Mouse (Mus musculus) spleen, adult 2 months (tissue): Measurements from ENCODE around the gene Ndel1. TPM values are rescaled to one million over a fixed set of nuclear protein-coding genes. Genes with fewer than 3 reads are reported as not detected.

Experiments used
- DNase-seq, 2 experiments: peaks; one replicate each; pipeline versions ENCODE4 v3.0.0 to v3.0.0-alpha.2; 2012 to 2021; ENCODE audit warnings: low spot score in 2 of 2, low read depth in 1 of 2
- H3K27ac ChIP-seq: fragments of 200-500 bp; 2 replicates; pipeline ENCODE4 v1.5.1; 2012; ENCODE audit warnings: low read length, inconsistent platforms; ENCODE audit not compliant: insufficient read depth
- H3K27me3 ChIP-seq: fragments of 200-500 bp; 2 replicates; pipeline ENCODE4 v1.6.1; 2012; ENCODE audit warnings: mild to moderate bottlenecking, moderate library complexity, low read length, inconsistent platforms; ENCODE audit not compliant: control insufficient read depth, insufficient read depth
- H3K36me3 ChIP-seq: fragments of 200-500 bp; 2 replicates; pipeline ENCODE4 v1.6.1; 2012; ENCODE audit warnings: mild to moderate bottlenecking, low read length, inconsistent platforms; ENCODE audit not compliant: control insufficient read depth, insufficient read depth
- H3K4me1 ChIP-seq: fragments of 200-500 bp; 2 replicates; pipeline ENCODE4 v1.6.1; 2011; ENCODE audit warnings: inconsistent platforms; ENCODE audit not compliant: control insufficient read depth, insufficient read depth, insufficient read length
- H3K4me3 ChIP-seq: fragments of 200-500 bp; 2 replicates; pipeline ENCODE4 v1.5.1; 2011; ENCODE audit warnings: mild to moderate bottlenecking, inconsistent platforms; ENCODE audit not compliant: insufficient read depth, insufficient read length; ENCODE audit errors: extremely low read depth
- CTCF ChIP-seq: fragments of 200-500 bp; IDR thresholded peaks from 2 replicates; pipeline ENCODE4 v1.5.1; 2011; ENCODE audit warnings: mild to moderate bottlenecking, inconsistent platforms; ENCODE audit not compliant: insufficient read depth, insufficient read length, insufficient replicate concordance; ENCODE audit errors: extremely low read depth
- POLR2A ChIP-seq: fragments of 200-500 bp; IDR thresholded peaks from 2 replicates; pipeline ENCODE4 v1.6.1; 2011; ENCODE audit warnings: low read depth, low read length, inconsistent platforms
- WGBS: fragments of 180-500 bp; shearing (Covaris S2); methylation state at CpG from one replicate; pipeline ENCODE4 v1.1.7; 2018; 5-methylcytosine and 5-hydroxymethylcytosine counted together
- polyA plus RNA-seq: library from polyadenylated mRNA; depleted of rRNA; stranded (reverse); fragments of >200 nt; gene quantifications from 2 replicates; pipeline ENCODE4 v1.2.3, GENCODE M21; 2012

The Ndel1 gene
- polyA plus RNA-seq, 1 experiment, result 23.0 TPM

DNA sequence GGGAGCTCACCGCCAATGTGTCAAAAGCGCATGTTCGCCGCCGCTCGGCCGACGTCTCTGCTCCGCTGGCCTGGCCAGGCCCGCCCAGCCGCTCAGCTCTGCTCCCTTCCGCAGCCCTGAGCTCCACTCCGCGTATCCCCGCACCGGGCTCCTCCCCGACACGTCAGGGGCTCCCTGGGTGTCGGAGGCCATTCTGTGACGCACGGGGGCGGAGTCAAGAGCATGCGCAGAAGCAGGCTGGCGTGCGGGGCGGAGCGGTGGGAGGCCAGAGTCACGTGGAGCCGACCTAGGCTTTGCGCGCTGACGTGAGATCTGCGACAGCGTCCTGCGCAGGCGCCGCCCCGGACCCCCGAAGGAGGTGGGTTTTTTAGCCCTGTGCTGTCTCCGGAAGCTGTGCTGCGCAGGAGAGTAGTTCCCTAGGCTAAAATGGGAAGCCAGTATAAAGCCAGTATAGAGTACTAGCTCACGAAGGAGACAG is 18.7 kb downstream of the Ndel1 start:
- Histone ChIP-seq H3K4me3 (peak overlapping the region; percentile 89), H3K27ac (peak overlapping the region; percentile 95), H3K36me3 (no peaks in the 10 kb centered on the region), H3K4me1 (peaks cover 2% of the 10 kb centered on the region), H3K27me3 (no peaks in the 10 kb centered on the region)
- no peak for TF ChIP-seq CTCF
- no peak; the same call in none of the 2 replicates for TF ChIP-seq POLR2A
- peak; percentile 98 to 100 for DNase-seq
- under 1% methylated on average over 42 of the region's 42 CpGs for WGBS

DNA sequence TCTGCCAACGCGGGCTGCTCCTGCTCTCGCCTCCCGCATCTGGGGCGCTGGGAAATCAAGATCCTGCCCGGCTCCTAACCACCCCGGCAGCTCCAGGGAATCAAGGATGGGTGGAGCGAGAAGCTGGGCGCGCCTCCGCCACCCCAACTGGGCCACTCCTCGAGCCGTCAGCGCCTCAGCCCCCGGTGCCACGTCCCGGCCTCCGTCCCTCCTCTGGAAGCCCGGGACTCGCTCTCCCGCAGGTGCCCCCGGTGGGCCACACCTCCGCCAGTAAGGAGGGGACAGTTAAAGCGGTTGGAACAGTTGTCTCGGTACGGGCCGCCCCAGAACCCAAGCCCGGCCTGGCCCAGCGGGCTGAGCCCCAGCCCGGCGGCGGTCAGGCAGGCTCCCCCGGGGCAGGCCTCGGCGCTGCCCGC is 19.2 kb downstream of the Ndel1 start:
- no peak for DNase-seq
- WGBS, result 1% methylated on average over 36 of the region's 36 CpGs
- Histone ChIP-seq H3K4me3 (peak overlapping the region; percentile 89), H3K27me3 (no peaks in the 10 kb centered on the region), H3K36me3 (no peaks in the 10 kb centered on the region), H3K27ac (peak overlapping the region; percentile 95), H3K4me1 (peaks cover 2% of the 10 kb centered on the region)
- no peak for TF ChIP-seq POLR2A
- no peak for TF ChIP-seq CTCF

DNA sequence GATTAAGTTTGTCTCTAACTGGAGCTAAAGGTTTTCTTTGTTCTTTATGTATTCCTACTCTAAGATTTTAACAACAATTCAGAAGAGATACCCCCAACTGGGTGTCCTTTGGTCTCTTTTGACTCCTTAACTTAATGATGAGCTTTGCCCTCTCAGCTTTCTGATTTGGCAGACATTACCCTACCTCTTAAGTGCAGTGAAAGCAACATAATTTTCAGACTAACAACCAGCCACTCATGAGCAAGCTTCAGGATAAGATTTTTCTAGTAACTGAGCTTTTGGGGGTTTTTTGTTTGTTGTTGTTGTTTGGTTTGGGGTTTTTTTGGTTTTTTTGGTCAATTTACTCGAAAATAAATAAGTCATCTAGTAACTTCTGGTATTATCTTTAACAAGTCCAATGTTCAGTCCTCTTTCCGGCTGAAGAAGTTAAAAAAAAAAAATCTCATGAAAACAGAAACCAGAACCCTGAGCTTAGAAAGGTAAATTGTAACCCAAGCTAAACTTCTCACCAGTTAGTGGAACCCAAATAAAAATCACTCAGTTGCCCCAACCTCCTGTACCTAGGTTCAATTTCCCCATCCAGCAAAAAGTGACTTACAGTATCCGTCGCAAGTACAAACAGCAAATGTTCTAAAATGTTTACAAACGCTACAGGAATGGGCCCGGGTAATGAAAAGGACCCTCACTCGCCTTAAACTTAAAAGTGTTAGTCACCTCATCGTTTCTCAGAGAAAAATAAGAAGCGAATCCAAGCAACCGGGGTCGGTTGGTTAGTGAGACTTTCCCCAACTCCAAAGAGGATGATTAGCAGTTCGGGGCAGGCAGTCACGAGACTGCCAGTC is 19.8 kb downstream of the Ndel1 start:
- Histone ChIP-seq H3K4me1 (peaks cover 2% of the 10 kb centered on the region), H3K27ac (peak overlapping the region; percentile 95), H3K4me3 (peak overlapping the region; percentile 89), H3K36me3 (no peaks in the 10 kb centered on the region), H3K27me3 (no peaks in the 10 kb centered on the region)
- no peak for DNase-seq
- 2% methylated on average over 13 of the region's 13 CpGs for WGBS
- no peak for TF ChIP-seq CTCF
- no peak for TF ChIP-seq POLR2A

DNA sequence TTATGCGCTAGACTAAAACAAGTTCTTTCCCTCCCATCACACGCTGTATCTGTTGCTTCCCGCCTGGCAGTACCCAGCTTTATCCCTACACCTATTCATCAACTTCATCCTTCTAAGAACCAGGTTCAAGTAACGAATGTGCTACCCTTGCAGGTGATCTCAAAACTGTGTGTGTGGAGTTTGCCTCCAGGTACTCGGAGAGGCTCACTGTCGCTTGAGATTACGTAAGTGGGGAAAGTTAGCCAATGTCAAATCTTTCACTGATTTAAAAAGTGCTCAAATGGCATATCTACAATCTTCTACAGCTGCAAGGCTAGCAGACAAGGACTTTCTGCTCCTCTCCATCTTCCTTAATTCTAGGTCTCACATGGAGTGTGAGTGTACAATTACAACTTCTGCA is 20.8 kb downstream of the Ndel1 start:
- Histone ChIP-seq H3K27me3 (no peaks in the 10 kb centered on the region), H3K4me3 (no peak overlapping the region), H3K36me3 (no peaks in the 10 kb centered on the region), H3K4me1 (peaks cover 2% of the 10 kb centered on the region), H3K27ac (no peak overlapping the region)
- WGBS, result 91% methylated on average over 7 of the region's 7 CpGs
- no peak for DNase-seq
- TF ChIP-seq POLR2A (no peak), CTCF (no peak)

GRCm38 (mm10) chr11:68839606-68840005 is 32.1 kb downstream of the Ndel1 start:
- H3K36me3 ChIP-seq, result peaks cover 26% of the 10 kb centered on the region
- no peak overlapping the region for H3K27ac ChIP-seq
- no peak for DNase-seq
- 94% methylated on average over 5 of the region's 5 CpGs for WGBS
- no peak for TF ChIP-seq POLR2A
- no peak for TF ChIP-seq CTCF
- no peaks in the 10 kb centered on the region for H3K4me1 ChIP-seq
- H3K4me3 ChIP-seq, result no peak overlapping the region
- no peaks in the 10 kb centered on the region for H3K27me3 ChIP-seq

GRCm38 (mm10) chr11:68835034-68835433 is 36.6 kb downstream of the Ndel1 start:
- Histone ChIP-seq H3K4me1 (no peaks in the 10 kb centered on the region), H3K27me3 (no peaks in the 10 kb centered on the region), H3K4me3 (no peak overlapping the region), H3K27ac (no peak overlapping the region), H3K36me3 (peaks cover 32% of the 10 kb centered on the region)
- no peak for DNase-seq
- no peak for TF ChIP-seq POLR2A
- no peak for TF ChIP-seq CTCF
- WGBS, result 79% methylated on average over 3 of the region's 3 CpGs

DNA sequence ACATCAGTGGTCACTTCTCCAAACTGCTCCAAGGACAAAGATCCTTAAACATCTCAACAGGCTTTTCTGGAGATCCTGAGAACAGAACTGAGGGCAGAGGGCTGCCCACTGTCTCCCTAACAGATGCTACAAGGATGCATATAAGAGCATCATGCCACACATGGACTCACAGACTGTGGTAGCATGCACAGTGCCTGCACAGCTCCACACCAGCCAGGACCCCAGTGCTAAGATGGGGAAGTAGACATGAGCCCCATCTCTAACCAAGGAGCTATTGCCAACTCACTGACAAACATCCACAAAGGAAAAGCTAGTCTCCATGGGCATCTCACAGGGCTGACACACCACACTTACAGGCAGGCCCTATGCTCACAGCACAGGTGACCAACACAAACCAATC is 38.1 kb downstream of the Ndel1 start:
- peaks cover 31% of the 10 kb centered on the region for H3K36me3 ChIP-seq
- H3K27ac ChIP-seq, result no peak overlapping the region
- TF ChIP-seq POLR2A, result no peak
- TF ChIP-seq CTCF, result no peak
- no peaks in the 10 kb centered on the region for H3K4me1 ChIP-seq
- no peak overlapping the region for H3K4me3 ChIP-seq
- DNase-seq, result no peak
- H3K27me3 ChIP-seq, result no peaks in the 10 kb centered on the region
